Mouse (Mus musculus): ENCODE data around the gene Susd6.

The Susd6 gene

DNA sequence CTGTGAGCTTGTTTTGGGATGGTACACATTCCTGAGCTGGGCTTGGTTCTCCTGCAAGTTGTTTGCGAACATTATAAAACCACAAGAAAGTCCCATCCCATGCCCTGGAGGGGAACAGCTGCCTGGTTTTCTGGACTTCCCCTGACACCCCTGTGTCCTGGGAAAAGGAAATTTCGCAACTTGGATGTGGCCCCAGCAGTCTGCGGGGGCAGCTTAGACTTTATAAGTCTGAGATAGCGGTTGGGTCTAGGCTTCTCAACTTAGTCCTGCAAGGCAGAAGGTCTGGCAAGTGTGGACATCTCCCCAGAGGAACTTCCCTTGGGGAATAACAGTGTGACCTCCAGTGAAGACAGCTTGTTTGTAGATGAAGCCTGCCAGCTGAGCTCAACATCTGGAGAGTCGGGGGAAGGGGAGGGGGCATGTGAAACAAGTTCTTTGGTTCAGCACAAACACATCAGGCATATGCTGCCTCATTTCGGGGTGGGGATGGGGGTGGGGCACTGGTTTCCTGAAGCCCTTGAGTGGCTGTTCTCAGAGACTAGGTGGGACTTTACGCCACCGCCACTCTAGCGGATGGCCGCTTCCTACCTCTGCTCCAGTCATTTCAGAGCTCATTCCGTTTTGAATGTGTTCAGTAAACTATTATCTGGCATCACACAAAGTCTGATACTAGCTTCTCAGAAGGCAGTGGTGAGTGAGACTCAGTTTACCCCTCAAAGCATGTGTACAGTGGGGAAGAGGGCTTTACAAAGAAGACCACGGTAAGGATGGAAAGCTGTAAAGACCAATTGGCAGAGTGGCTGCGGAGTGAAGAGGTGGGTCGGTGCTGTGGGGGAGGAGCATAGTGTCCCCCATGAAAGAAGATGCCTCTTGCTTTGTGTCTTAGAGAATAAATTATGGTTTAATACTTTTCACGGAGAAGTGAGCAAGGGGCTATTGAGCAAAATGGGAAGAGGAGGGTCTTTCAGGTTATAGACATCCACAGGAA, 95.3 kb downstream of the Susd6 start:
- peak; percentile 67; the same call in 1 of the 2 replicates for TF ChIP-seq GATA4 (IDR thresholded peaks at IDR 0.05; ENCODE audit: insufficient replicate concordance, low read length)

DNA sequence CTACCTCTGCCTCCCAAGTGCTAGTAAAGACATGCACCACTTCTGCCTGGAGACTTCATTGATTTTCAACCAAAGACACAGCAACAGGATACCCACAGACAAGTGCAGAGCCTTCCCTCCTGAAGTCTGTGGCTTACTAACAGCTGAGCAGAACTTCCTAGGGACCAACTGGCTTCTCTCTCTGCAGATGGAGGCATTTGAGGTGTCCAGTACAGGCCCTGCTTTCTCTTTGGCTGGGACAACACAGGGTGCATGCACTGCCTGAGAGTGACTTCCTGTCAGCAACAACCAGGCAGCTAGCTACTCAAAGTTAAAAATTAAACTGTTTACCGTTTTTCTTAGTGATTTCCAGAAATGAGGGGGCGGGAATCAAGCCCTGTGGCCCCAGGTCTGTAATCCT, 96.7 kb downstream of the Susd6 start:
- no peak for TF ChIP-seq GATA4 (IDR thresholded peaks at IDR 0.05; ENCODE audit: insufficient replicate concordance, low read length)

DNA sequence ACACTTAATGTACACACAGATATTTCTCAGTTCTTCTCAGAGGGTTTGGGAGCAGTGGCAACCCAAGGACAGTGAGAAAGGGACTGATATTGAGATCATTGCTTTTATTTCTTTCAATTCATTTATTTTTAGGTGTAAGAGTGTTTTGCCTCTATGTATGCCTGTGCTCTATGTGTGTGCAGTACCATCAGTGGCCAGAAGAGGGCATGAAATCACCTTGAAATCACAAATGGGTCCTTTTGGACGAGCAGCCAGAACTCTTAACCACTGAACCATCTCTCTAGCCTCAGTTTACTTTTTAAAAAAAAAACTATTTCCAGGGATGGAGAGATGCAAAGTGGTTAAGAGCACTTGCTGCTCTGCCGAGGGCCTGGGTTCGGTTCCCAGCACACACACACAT, 99.0 kb downstream of the Susd6 start:
- TF ChIP-seq GATA4 (IDR thresholded peaks at IDR 0.05; ENCODE audit: insufficient replicate concordance, low read length): no peak

DNA sequence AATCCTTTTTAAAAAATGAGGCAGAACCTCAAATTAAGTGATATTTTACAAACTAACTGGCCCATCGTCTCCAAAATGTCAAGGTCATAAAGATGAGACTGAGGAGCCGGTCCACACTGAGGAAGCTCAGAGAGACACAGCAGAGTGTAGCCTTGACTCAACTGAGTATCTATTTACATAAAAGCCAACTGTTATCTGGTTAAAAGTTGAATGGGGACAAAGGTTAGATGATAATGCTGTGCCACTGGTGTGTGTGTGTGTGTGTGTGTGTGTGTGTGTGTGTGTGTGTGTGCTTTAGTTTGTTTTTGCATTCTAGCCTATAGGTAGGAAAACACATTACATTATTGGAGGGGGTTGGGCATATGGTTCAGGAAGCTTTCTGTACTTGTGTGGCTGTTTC, 100.8 kb downstream of the Susd6 start:
- TF ChIP-seq GATA4 (IDR thresholded peaks at IDR 0.05; ENCODE audit: insufficient replicate concordance, low read length): peak; percentile 77

DNA sequence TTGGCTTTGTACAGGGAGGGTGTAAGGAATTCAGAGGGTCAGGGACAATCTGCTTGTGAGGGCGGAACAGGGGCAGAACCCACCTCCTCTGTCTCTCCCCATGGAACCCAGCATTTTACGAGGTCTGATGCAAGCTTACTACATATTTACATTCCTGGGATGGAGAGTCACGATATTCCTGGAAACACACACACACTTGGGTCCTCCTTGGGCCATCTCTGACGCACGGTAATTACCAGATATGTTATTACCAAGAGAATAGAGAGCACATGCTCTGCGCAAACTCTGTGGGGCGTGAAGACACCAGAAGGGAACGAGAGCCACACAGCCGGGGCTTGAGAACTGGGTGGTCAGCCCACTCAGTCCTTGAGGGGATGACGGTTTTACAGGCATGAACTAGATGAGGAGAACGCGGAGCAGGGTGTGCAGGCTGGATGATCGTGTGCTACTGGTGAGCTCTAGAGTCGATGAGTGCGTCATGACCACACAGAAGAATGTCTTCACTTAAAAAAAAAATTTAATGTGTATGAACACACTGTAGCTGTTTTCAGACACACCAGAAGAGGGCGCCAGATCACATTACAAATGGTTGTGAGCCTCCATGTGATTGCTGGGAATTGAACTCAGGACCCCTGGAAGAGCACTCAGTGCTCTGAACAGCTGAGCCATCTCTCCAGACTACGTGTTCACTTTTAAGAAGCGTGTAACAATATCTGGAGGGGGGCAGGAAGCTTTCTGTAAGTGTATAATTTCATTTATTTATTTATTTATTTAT, 103.6 kb downstream of the Susd6 start:
- no peak for TF ChIP-seq GATA4 (IDR thresholded peaks at IDR 0.05; ENCODE audit: insufficient replicate concordance, low read length)

DNA sequence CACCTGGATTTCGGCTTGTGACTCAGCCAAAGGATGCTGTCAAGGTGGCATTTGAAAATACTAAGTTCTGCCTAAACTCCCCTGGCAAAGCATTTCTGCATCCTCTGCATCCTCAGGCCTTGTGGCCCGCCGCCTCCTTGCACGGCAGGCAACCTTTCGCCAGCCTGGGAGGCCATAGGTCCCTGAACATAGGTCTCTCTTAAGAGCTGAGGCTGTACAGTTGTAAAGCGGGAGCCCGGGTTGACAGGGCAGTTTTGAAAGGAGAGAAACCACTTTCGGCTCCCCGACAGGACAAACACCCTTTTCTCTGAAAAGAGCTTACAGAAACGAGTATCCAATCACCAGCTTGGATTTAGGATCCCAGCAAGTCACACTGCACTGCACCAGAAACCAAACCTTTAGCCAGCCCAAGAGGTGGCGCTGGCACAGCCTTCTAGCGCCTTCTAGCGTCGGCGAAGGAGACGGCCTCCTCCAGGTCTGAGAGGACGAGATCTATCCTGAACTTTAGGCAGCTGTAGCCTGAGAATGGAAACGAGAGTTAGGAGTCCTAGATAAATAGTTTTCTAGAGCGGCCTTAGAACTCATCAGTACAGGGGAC, 104.8 kb downstream of the Susd6 start:
- TF ChIP-seq GATA4 (IDR thresholded peaks at IDR 0.05; ENCODE audit: insufficient replicate concordance, low read length): no peak

DNA sequence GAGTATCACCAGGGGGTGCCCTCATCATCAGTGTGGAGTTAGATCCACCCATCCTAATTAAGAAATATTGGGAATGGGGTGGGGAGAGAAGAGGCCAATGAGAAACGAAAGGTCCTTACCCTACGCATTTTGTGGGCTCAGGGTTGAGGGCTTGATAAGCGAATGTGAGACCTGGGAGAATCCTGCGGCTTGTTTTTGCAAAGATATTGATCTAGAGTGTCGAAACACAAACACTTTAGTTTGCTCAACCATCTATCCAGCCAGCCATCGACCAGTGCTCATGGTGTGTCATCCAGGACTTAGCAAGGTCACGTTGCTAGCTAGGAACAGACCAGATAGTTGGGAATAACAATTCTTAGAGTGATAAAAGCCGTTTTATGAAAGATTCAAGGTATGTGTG, 119.3 kb downstream of the Susd6 start:
- TF ChIP-seq GATA4 (IDR thresholded peaks at IDR 0.05; ENCODE audit: insufficient replicate concordance, low read length): peak; percentile 93

DNA sequence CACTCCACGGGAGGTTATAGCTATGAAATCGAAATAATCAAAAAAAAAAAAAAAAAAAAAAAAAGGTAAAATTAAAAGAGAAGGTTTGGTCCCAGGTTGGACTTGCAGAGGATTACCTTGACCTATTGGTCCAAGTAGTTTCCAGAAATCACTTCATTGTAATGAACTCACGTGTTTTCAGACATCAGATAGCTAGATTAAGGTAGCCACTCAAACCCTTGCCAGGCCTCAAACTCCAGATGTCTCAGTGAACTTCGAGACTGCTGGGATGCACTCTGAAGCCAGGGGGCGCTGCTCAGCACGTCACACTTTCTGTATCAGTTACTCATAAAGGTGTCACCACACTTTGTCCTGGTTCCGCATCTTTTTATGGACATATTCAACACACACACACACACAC, 127.5 kb downstream of the Susd6 start:
- no peak for TF ChIP-seq GATA4 (IDR thresholded peaks at IDR 0.05; ENCODE audit: insufficient replicate concordance, low read length)

DNA sequence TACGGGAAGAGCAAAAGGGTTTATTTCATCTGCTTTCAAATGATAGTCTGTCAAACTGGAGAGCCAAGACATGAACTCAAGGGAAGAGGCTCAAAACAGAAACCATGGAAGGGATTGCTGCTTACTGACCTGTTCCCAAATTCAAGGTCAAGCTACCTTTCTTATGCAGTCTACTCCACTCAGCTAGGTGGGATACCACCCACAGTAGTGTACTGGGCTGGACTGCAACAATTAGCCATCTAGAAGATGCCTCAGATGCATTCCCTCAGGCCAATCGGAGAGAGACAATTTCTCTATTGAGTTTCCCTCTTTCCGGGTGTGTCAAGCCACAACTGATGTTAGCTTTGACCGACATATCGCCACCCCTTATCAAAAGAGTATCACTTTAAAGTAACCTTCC, 131.0 kb downstream of the Susd6 start:
- no peak for TF ChIP-seq GATA4 (IDR thresholded peaks at IDR 0.05; ENCODE audit: insufficient replicate concordance, low read length)

DNA sequence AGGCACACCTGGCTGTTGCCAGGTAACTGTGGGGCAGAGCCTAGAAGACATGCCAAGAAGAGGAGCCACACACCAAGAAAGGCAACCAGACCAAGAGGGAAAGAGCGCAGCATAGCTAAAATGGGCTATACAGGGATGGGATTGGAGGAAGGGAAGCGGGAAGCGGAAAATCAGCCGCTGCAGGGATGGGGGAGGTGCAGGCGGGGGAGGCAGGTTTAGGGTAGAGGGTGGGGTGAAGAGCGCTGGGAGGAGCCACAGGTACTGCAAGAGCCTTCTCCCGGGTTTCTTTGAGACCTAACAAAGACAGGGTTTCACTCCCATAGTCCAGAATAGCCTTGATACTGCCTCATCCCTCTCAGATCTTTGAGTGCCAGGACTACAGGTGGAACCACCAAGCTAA, 132.6 kb downstream of the Susd6 start:
- TF ChIP-seq GATA4 (IDR thresholded peaks at IDR 0.05; ENCODE audit: insufficient replicate concordance, low read length): no peak

DNA sequence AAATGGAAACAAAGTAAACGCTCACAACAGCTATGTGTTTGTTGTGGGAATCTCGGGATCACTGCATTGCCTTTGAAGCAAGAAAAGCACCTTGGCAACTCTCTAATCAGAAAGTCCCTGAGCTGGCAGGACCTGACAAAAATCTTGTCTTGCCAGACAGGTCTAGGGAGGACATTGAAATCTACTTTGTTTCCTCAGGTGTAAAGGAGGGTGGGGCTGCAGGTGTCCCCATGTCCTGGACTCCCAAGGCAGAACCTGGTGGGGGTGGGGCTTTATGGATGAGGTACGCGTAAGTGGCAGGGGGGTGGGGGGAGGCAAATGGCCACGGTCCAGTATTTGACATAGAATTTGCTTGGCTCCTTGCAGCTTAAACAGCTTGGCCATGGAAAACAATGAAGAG, 133.3 kb downstream of the Susd6 start:
- TF ChIP-seq GATA4 (IDR thresholded peaks at IDR 0.05; ENCODE audit: insufficient replicate concordance, low read length): no peak

DNA sequence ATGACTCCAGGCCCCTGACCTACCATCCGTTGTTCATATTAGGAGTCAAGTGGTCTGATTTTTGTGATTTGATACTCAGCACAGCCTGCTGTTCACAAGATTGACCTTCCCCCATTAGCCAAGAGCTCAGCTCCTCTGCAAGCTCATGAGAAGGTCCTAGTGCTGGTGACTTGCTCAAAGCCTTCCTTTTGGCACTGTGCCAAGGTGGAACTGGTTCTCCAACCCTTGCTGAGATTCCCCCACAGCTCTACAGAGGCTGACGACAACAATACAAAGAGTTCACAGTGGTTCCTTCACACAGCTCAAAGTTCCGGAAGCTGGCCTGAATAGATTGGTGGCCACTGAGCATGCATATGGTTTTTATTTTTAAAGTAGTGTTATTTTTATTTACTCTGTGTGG, 133.9 kb downstream of the Susd6 start:
- no peak for TF ChIP-seq GATA4 (IDR thresholded peaks at IDR 0.05; ENCODE audit: insufficient replicate concordance, low read length)

DNA sequence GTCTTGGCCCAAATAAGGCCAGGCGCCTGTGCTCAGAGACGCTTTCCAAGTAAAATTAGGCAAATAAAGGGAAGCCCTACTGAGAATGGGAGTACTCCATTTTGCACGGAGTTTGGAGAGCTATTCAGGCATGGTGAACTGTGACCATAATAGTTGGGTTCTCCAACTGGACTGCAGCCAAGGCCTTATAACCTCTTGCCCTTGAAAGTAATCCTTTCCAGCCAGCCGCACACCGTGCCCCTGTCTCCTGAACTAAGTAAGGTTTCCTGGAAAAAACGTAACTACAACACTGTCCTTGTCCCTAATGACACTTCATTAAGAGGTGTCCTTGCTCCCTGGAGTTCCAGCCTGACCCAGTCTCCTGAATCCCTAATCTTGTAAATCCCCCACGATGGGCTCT, 135.6 kb downstream of the Susd6 start:
- no peak for TF ChIP-seq GATA4 (IDR thresholded peaks at IDR 0.05; ENCODE audit: insufficient replicate concordance, low read length)

DNA sequence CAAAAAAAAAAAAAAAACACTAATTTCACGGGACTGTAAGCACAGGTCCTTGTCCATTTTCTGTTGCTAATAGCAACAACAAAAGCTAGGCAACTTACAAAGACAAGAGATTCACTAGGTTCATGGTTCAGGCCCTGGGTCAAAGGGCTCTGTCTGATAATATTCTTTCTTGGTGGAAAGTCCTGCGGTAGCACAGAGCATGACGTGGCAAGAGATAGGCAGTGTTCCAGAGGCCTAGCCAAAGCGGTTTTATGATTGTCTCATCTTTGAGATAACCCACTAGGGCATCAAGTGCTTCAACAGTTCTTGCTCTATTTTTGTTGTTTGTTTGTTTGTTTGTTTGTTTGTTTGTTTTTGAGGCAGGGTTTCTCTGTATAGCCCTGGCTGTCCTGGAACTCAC, 136.2 kb downstream of the Susd6 start:
- TF ChIP-seq GATA4 (IDR thresholded peaks at IDR 0.05; ENCODE audit: insufficient replicate concordance, low read length): peak; percentile 99

DNA sequence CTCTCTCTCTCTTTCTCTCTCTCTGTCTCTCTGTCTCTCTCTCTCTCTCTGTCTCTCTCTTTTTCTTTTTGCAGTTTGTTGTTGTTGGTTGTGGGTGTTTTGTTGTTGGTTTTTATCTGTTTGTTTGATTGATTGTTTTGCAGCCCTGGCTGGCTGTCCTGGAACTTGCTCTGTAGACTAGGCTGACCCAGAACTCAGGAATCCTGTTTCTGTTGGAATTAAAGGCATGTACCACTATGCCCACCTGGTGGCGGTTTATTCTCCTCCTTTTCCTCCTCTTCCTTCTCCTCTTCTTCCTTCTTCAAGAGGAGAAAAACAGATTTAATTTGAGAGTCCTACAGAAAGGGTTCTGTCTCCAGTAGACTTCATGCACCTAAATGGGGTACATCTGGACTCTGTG, 137.2 kb downstream of the Susd6 start:
- TF ChIP-seq GATA4 (IDR thresholded peaks at IDR 0.05; ENCODE audit: insufficient replicate concordance, low read length): no peak

DNA sequence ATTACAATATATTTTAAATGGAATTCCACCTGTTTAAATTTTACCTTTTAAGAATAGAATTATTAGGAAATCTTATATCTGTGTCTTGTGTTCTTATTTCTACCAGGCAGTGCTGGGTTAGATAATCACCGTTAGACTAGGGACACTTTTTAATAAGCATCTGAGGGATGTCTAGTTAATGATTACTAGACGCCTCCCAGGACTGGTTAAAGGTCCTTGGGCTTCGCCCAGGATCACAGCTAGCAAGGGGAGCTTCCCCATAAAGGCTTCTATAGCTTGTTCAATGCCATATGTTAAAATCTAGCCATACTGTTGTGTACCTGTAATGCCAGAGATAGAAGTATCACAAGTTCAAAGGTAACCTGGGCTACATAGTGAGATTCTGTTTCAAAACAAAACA, 138.6 kb downstream of the Susd6 start:
- TF ChIP-seq GATA4 (IDR thresholded peaks at IDR 0.05; ENCODE audit: insufficient replicate concordance, low read length): no peak

Data from liver, adult (tissue).